Mouse (Mus musculus): ENCODE measurements at regions not wholly inside any gene's neighbourhood (a gene's known extent, or its start where the extent isn't known, plus 50 kb on each side); places are given as distances from the start of the nearest gene placed in this dataset.

DNA sequence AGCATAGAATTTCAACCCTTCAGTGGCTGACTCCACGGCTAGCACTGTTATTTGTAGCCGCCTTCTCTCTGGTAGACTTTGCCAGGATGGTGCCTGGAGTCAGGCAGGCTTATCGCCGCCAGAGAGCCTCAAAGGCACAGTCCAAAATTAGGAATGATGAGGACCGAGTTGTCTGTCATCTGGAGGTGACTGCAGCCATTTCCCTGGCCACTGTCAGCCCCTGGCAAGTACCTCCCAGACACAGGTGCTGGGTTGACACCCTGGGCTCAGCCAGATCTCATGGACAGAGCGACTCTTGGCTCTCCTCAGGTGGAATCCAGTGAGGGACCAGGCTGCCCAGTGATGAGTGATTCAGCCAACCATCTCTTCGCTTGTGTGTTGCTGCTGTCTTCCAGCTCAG is 98.1 kb upstream of the Pgrmc2 start:
- Histone ChIP-seq H3K9ac (ENCODE audit: low read depth, low read length) (no peak overlapping the region), H3K79me2 (replicated peaks; ENCODE audit: control insufficient read depth, insufficient read depth, low read length) (no peaks in the 10 kb centered on the region), H3K36me3 (ENCODE audit: control insufficient read depth, insufficient read depth, low read length) (no peaks in the 10 kb centered on the region), H3K4me1 (ENCODE audit: control insufficient read depth, insufficient read depth, low read length) (no peaks in the 10 kb centered on the region), H3K27ac (peak overlapping the region; percentile 31), H3K4me3 (no peak overlapping the region), H3K27me3 (ENCODE audit: control insufficient read depth, insufficient read depth, low read length) (no peaks in the 10 kb centered on the region)
- 52% methylated on average over 7 of the region's 7 CpGs for WGBS
- peak in 1 of 2 experiments; percentile 54 for DNase-seq
- TF ChIP-seq EP300 (IDR thresholded peaks at IDR 0.05; ENCODE audit: insufficient read depth, low read depth, low read length) (no peak), CTCF (IDR thresholded peaks at IDR 0.05) (no peak), POLR2A (IDR thresholded peaks at IDR 0.05; ENCODE audit: insufficient read depth, low read depth, low read length) (no peak)
- intact Hi-C loops (cut with DNase I) = loop anchor here (5.0 kb wide), 4 partner anchors 46 to 411 kb away; no protein-coding TSS in a partner anchor

- Histone ChIP-seq H3K27me3 (ENCODE audit: control insufficient read depth, insufficient read depth, low read length) (no peaks in the 10 kb centered on the region), H3K27ac (no peak overlapping the region), H3K4me1 (ENCODE audit: control insufficient read depth, insufficient read depth, low read length) (no peaks in the 10 kb centered on the region), H3K9ac (ENCODE audit: low read depth, low read length) (no peak overlapping the region), H3K4me3 (no peak overlapping the region), H3K36me3 (ENCODE audit: control insufficient read depth, insufficient read depth, low read length) (no peaks in the 10 kb centered on the region), H3K79me2 (replicated peaks; ENCODE audit: control insufficient read depth, insufficient read depth, low read length) (no peaks in the 10 kb centered on the region)
- WGBS = 62% methylated on average over 4 of the region's 4 CpGs
- DNase-seq = peak in 1 of 2 experiments; percentile 0
- TF ChIP-seq POLR2A (IDR thresholded peaks at IDR 0.05; ENCODE audit: insufficient read depth, low read depth, low read length) (no peak), CTCF (IDR thresholded peaks at IDR 0.05) (no peak), EP300 (IDR thresholded peaks at IDR 0.05; ENCODE audit: insufficient read depth, low read depth, low read length) (no peak)
- intact Hi-C loops (cut with DNase I) = no loop called here
Observed at GRCm38 (mm10) chr3:41179037-41179880, 96.4 kb upstream of the Pgrmc2 start.

DNA sequence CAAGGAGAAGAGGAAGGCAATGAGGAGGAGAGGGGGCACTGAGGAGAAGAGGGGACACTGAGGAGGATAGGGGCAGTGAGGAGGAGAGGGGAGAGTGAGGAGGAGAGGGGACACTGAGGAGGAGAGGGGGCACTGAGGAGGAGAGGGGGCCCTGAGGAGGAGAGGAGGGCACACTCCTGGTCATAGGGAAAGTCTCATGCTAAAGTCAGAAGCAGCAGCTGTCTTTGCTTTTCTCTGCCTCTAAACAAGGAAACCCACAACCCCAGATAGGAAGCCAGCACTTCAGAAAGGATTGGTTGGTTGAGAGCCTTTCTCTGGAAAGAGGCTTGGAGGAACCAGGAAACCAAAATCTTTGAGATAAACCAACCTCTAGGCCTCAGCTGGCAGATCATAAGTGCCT is 94.3 kb upstream of the Pgrmc2 start:
- Histone ChIP-seq H3K9ac (ENCODE audit: low read depth, low read length) (no peak overlapping the region), H3K4me1 (ENCODE audit: control insufficient read depth, insufficient read depth, low read length) (peaks cover 2% of the 10 kb centered on the region; the same call in 1 of the 2 replicates), H3K79me2 (replicated peaks; ENCODE audit: control insufficient read depth, insufficient read depth, low read length) (no peaks in the 10 kb centered on the region), H3K27ac (no peak overlapping the region), H3K4me3 (no peak overlapping the region), H3K27me3 (ENCODE audit: control insufficient read depth, insufficient read depth, low read length) (no peaks in the 10 kb centered on the region), H3K36me3 (ENCODE audit: control insufficient read depth, insufficient read depth, low read length) (no peaks in the 10 kb centered on the region)
- TF ChIP-seq POLR2A (IDR thresholded peaks at IDR 0.05; ENCODE audit: insufficient read depth, low read depth, low read length) = no peak
- no peak for TF ChIP-seq CTCF (IDR thresholded peaks at IDR 0.05)
- no peak for TF ChIP-seq EP300 (IDR thresholded peaks at IDR 0.05; ENCODE audit: insufficient read depth, low read depth, low read length)
- intact Hi-C loops (cut with DNase I) = no loop called here
- DNase-seq = no peak

DNA sequence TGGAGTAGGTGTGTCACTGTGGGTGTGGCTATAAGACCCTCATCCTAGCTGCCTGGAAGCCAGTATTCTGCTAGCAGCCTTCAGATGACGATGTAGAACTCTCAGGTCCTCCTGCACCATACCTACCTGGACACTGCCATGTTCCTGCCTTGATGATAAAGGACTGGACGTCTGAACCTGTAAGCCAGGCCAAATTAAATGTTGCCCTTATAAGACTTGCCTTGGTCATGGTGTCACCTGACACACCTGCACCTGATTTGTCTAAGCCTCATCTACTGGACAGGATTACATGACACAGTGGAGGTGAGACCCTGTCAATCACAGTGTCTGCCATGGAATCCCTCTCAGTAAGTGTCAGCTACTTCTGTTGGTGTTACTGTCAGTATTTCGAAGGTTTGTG is 92.5 kb upstream of the Pgrmc2 start:
- no peak for TF ChIP-seq CTCF (IDR thresholded peaks at IDR 0.05)
- no peak for TF ChIP-seq POLR2A (IDR thresholded peaks at IDR 0.05; ENCODE audit: insufficient read depth, low read depth, low read length)
- intact Hi-C loops (cut with DNase I) = no loop called here
- Histone ChIP-seq H3K79me2 (replicated peaks; ENCODE audit: control insufficient read depth, insufficient read depth, low read length) (no peaks in the 10 kb centered on the region), H3K4me3 (no peak overlapping the region), H3K4me1 (ENCODE audit: control insufficient read depth, insufficient read depth, low read length) (peaks cover 2% of the 10 kb centered on the region; the same call in 1 of the 2 replicates), H3K27me3 (ENCODE audit: control insufficient read depth, insufficient read depth, low read length) (no peaks in the 10 kb centered on the region), H3K36me3 (ENCODE audit: control insufficient read depth, insufficient read depth, low read length) (no peaks in the 10 kb centered on the region), H3K9ac (ENCODE audit: low read depth, low read length) (no peak overlapping the region), H3K27ac (no peak overlapping the region)
- peak in 1 of 2 experiments; percentile 0 for DNase-seq
- 89% methylated on average over 3 of the region's 3 CpGs for WGBS

GRCm38 (mm10) chr3:41173561-41173960 is 90.7 kb upstream of the Pgrmc2 start:
- intact Hi-C loops (cut with DNase I) = no loop called here
- WGBS = 51% methylated on average over 6 of the region's 6 CpGs
- no peak overlapping the region for H3K4me3 ChIP-seq
- H3K9ac ChIP-seq (ENCODE audit: low read depth, low read length) = no peak overlapping the region
- no peak for DNase-seq
- H3K27ac ChIP-seq = no peak overlapping the region
- TF ChIP-seq CTCF (IDR thresholded peaks at IDR 0.05) (no peak), EP300 (IDR thresholded peaks at IDR 0.05; ENCODE audit: insufficient read depth, low read depth, low read length) (no peak), POLR2A (IDR thresholded peaks at IDR 0.05; ENCODE audit: insufficient read depth, low read depth, low read length) (no peak)
- H3K36me3 ChIP-seq (ENCODE audit: control insufficient read depth, insufficient read depth, low read length) = no peaks in the 10 kb centered on the region
- peaks cover 2% of the 10 kb centered on the region; the same call in 1 of the 2 replicates for H3K4me1 ChIP-seq (ENCODE audit: control insufficient read depth, insufficient read depth, low read length)
- no peaks in the 10 kb centered on the region for H3K27me3 ChIP-seq (ENCODE audit: control insufficient read depth, insufficient read depth, low read length)
- H3K79me2 ChIP-seq (replicated peaks; ENCODE audit: control insufficient read depth, insufficient read depth, low read length) = no peaks in the 10 kb centered on the region

Data from heart, adult 2 months (tissue).